Mouse (Mus musculus) splenic B cell, adult 2 months (primary cell): ENCODE results near the gene Klhl29.

Experiments used
- DNase-seq: peaks from one replicate; pipeline ENCODE4 v3.0.0-alpha.2; 2011; ENCODE audit warnings: low read depth, low spot score
- H3K27me3 ChIP-seq: 2 replicates; pipeline ENCODE4 v1.6.1; 2012; ENCODE audit warnings: mild to moderate bottlenecking, low read length, moderate library complexity, mixed read lengths; ENCODE audit not compliant: control insufficient read depth, poor library complexity, insufficient read depth, severe bottlenecking
- H3K36me3 ChIP-seq: 2 replicates; pipeline ENCODE4 v1.6.1; 2012; ENCODE audit warnings: mild to moderate bottlenecking, low read length, moderate library complexity, mixed read lengths; ENCODE audit not compliant: control insufficient read depth, poor library complexity, insufficient read depth, severe bottlenecking

Gene Klhl29

GRCm38 (mm10) chr12:5155177-5155576 is 220.3 kb downstream of the Klhl29 start:
- Histone ChIP-seq H3K27me3 (no peaks in the 10 kb centered on the region), H3K36me3 (no peaks in the 10 kb centered on the region)
- no peak for DNase-seq

- H3K27me3 ChIP-seq, result no peaks in the 10 kb centered on the region
- no peak for DNase-seq
- H3K36me3 ChIP-seq, result no peaks in the 10 kb centered on the region
Observed at GRCm38 (mm10) chr12:5151859-5152258, 223.6 kb downstream of the Klhl29 start.

- Histone ChIP-seq H3K36me3 (no peaks in the 10 kb centered on the region), H3K27me3 (no peaks in the 10 kb centered on the region)
- DNase-seq, result no peak
Observed at GRCm38 (mm10) chr12:5147346-5148035, 228.0 kb downstream of the Klhl29 start.

GRCm38 (mm10) chr12:5143903-5144781 is 231.3 kb downstream of the Klhl29 start:
- H3K36me3 ChIP-seq, result no peaks in the 10 kb centered on the region
- no peak for DNase-seq
- H3K27me3 ChIP-seq, result no peaks in the 10 kb centered on the region

GRCm38 (mm10) chr12:5143224-5143623 is 232.3 kb downstream of the Klhl29 start:
- Histone ChIP-seq H3K27me3 (no peaks in the 10 kb centered on the region), H3K36me3 (no peaks in the 10 kb centered on the region)

GRCm38 (mm10) chr12:5142776-5143175 is 232.7 kb downstream of the Klhl29 start:
- H3K36me3 ChIP-seq, result no peaks in the 10 kb centered on the region
- no peak for DNase-seq
- no peaks in the 10 kb centered on the region for H3K27me3 ChIP-seq

More at GRCm38 (mm10) chr12:5143224-5143623, 232.3 kb downstream of the Klhl29 start:
- DNase-seq, result no peak

- no peaks in the 10 kb centered on the region for H3K36me3 ChIP-seq
- no peak for DNase-seq
- H3K27me3 ChIP-seq, result no peaks in the 10 kb centered on the region
Observed at GRCm38 (mm10) chr12:5141040-5141439, 234.4 kb downstream of the Klhl29 start.

GRCm38 (mm10) chr12:5139302-5139701 is 236.2 kb downstream of the Klhl29 start:
- Histone ChIP-seq H3K27me3 (no peaks in the 10 kb centered on the region), H3K36me3 (no peaks in the 10 kb centered on the region)
- DNase-seq, result no peak

- Histone ChIP-seq H3K27me3 (no peaks in the 10 kb centered on the region), H3K36me3 (no peaks in the 10 kb centered on the region)
- peak; percentile 25 for DNase-seq
Observed at GRCm38 (mm10) chr12:5136300-5136699, 239.2 kb downstream of the Klhl29 start.

GRCm38 (mm10) chr12:5129190-5129589 is 246.3 kb downstream of the Klhl29 start:
- DNase-seq, result no peak
- Histone ChIP-seq H3K27me3 (no peaks in the 10 kb centered on the region), H3K36me3 (no peaks in the 10 kb centered on the region)

GRCm38 (mm10) chr12:5125907-5126306 is 249.6 kb downstream of the Klhl29 start:
- no peak for DNase-seq
- no peaks in the 10 kb centered on the region for H3K27me3 ChIP-seq

GRCm38 (mm10) chr12:5122972-5123371 is 252.5 kb downstream of the Klhl29 start:
- DNase-seq, result no peak
- Histone ChIP-seq H3K27me3 (no peaks in the 10 kb centered on the region), H3K36me3 (no peaks in the 10 kb centered on the region)

More at GRCm38 (mm10) chr12:5125907-5126306, 249.6 kb downstream of the Klhl29 start:
- no peaks in the 10 kb centered on the region for H3K36me3 ChIP-seq

GRCm38 (mm10) chr12:5120249-5120648 is 255.2 kb downstream of the Klhl29 start:
- Histone ChIP-seq H3K27me3 (no peaks in the 10 kb centered on the region), H3K36me3 (no peaks in the 10 kb centered on the region)
- no peak for DNase-seq

GRCm38 (mm10) chr12:5119726-5120125 is 255.8 kb downstream of the Klhl29 start:
- Histone ChIP-seq H3K27me3 (no peaks in the 10 kb centered on the region), H3K36me3 (no peaks in the 10 kb centered on the region)
- DNase-seq, result peak; percentile 5

- Histone ChIP-seq H3K27me3 (no peaks in the 10 kb centered on the region), H3K36me3 (no peaks in the 10 kb centered on the region)
- no peak for DNase-seq
Observed at GRCm38 (mm10) chr12:5119286-5119685, 256.2 kb downstream of the Klhl29 start.
